Comparison of ENCODE assay signal across 23 mouse cellular contexts in genomic region chr15:83007346-83007920, GRCm38 (mm10). TPM values are rescaled to one million over a fixed set of nuclear protein-coding genes. Genes with fewer than 3 reads are reported as not detected.
DNase-seq lines count a peak whose midpoint lies in the region; ATAC-seq lines count a peak whose summit lies in the region.
"Had no signal": no experiment of that assay in that cellular context is flagged by ENCODE, and none has a peak within 500 bp of the region (broad histone marks: within the 10 kb centered on the region; RNA-seq: fewer than 3 reads in every experiment).

No protein-coding gene starts in this region.

- H3K27ac ChIP-seq in liver, embryonic 11.5 days (ENCODE audit: low read depth, low read length) = no peak overlapping the region
- H3K27ac ChIP-seq in liver, embryonic 12.5 days = no peak overlapping the region
- H3K27ac ChIP-seq in stomach, embryonic 15.5 days = no peak overlapping the region
- no peak overlapping the region for H3K27ac ChIP-seq in hindbrain, embryonic 10.5 days
- H3K27ac ChIP-seq: embryonic facial prominence, embryonic 12.5 days; heart, embryonic 13.5 days; hindbrain, embryonic 14.5 days; limb, embryonic 12.5 days; midbrain, embryonic 12.5 days; neural tube, embryonic 12.5 days had no signal

- H3K4me1 ChIP-seq in liver, embryonic 11.5 days (replicated peaks; ENCODE audit: control insufficient read depth, insufficient read depth, low read length) = peaks cover 10% of the 10 kb centered on the region
- H3K4me1 ChIP-seq in liver, embryonic 12.5 days = peaks cover 22% of the 10 kb centered on the region
- H3K4me1 ChIP-seq in stomach, embryonic 15.5 days = peaks cover 34% of the 10 kb centered on the region
- H3K4me1 ChIP-seq in hindbrain, embryonic 10.5 days (replicated peaks) = peaks cover 45% of the 10 kb centered on the region

- no peak for DNase-seq in liver, embryonic 11.5 days (ENCODE audit: low spot score)
- DNase-seq in liver (no peak), NIH3T3 (ENCODE audit: low read depth) (peak; percentile 34)
- no peak for DNase-seq in hindbrain, embryonic 10.5 days (ENCODE audit: low spot score)
- no peak for DNase-seq in cerebellum, postnatal 25 days
- DNase-seq: adrenal gland, postnatal 36 days; cerebellum, adult 2 months; forebrain, postnatal 0 days; kidney, adult 8-10 months; kidney, postnatal 36 days; layer of hippocampus, adult 9-11 months; lung, postnatal 10 days; right cerebral cortex, postnatal 4 days; thymus, postnatal 4 days had no signal

- H3K9ac ChIP-seq in liver, embryonic 11.5 days (ENCODE audit: low read depth, low read length) = no peak overlapping the region
- H3K9ac ChIP-seq in liver, embryonic 12.5 days = no peak overlapping the region
- no peak overlapping the region for H3K9ac ChIP-seq in stomach, embryonic 15.5 days
- H3K9ac ChIP-seq: embryonic facial prominence, embryonic 12.5 days; forebrain, postnatal 0 days; heart, embryonic 13.5 days; hindbrain, embryonic 14.5 days; limb, embryonic 12.5 days; midbrain, embryonic 12.5 days; neural tube, embryonic 12.5 days had no signal

- no peaks in the 10 kb centered on the region for H3K27me3 ChIP-seq in liver, embryonic 11.5 days (replicated peaks; ENCODE audit: control insufficient read depth, insufficient read depth, low read length)
- H3K27me3 ChIP-seq in liver, embryonic 12.5 days (replicated peaks) = 0 out of 2 replicates have a peak, but pooled peaks cover under 1% of the 10 kb centered on the region
- no peaks in the 10 kb centered on the region for H3K27me3 ChIP-seq in stomach, embryonic 15.5 days (replicated peaks)
- H3K27me3 ChIP-seq in hindbrain, embryonic 10.5 days (ENCODE audit: insufficient read depth, poor library complexity, severe bottlenecking) = peaks cover 78% of the 10 kb centered on the region

- 0 out of 2 replicates have a peak overlapping the region, but pooled peaks have one; percentile 31 for H3K4me2 ChIP-seq in liver, embryonic 11.5 days
- peak overlapping the region; percentile 13 for H3K4me2 ChIP-seq in liver, embryonic 12.5 days
- H3K4me2 ChIP-seq in stomach, embryonic 15.5 days = peak overlapping the region; percentile 19
- H3K4me2 ChIP-seq: embryonic facial prominence, embryonic 12.5 days; heart, embryonic 13.5 days; hindbrain, embryonic 14.5 days; limb, embryonic 12.5 days; midbrain, embryonic 12.5 days; neural tube, embryonic 12.5 days had no signal

- H3K9me3 ChIP-seq in liver, embryonic 11.5 days (ENCODE audit: control insufficient read depth, low read length) = no peaks in the 10 kb centered on the region
- no peaks in the 10 kb centered on the region for H3K9me3 ChIP-seq in liver, embryonic 12.5 days (replicated peaks)
- no peaks in the 10 kb centered on the region for H3K9me3 ChIP-seq in stomach, embryonic 15.5 days
- no peaks in the 10 kb centered on the region for H3K9me3 ChIP-seq in hindbrain, embryonic 10.5 days
- H3K9me3 ChIP-seq: embryonic facial prominence, embryonic 12.5 days; heart, embryonic 13.5 days; limb, embryonic 12.5 days; midbrain, embryonic 12.5 days; neural tube, embryonic 12.5 days had no signal

- H3K4me3 ChIP-seq in liver, embryonic 11.5 days (ENCODE audit: low read depth, low read length) = no peak overlapping the region
- H3K4me3 ChIP-seq in liver, embryonic 12.5 days = no peak overlapping the region
- H3K4me3 ChIP-seq in stomach, embryonic 15.5 days (replicated peaks) = no peak overlapping the region
- H3K4me3 ChIP-seq in hindbrain, embryonic 10.5 days = no peak overlapping the region
- H3K4me3 ChIP-seq: embryonic facial prominence, embryonic 12.5 days; heart, embryonic 13.5 days; limb, embryonic 12.5 days; midbrain, embryonic 12.5 days; neural tube, embryonic 12.5 days had no signal

- no peak for ATAC-seq in liver, embryonic 11.5 days (replicated peaks; ENCODE audit: low FRiP score)
- no peak for ATAC-seq in liver, embryonic 12.5 days
- no peak for ATAC-seq in stomach, embryonic 15.5 days (ENCODE audit: insufficient read depth, low FRiP score, low read depth)
- no peak for ATAC-seq in erythroblast, adult 5-6 weeks (replicated peaks; ENCODE audit: low FRiP score, poor library complexity, severe bottlenecking)
- ATAC-seq: forebrain, postnatal 0 days had no signal

- H3K36me3 ChIP-seq in liver, embryonic 11.5 days (ENCODE audit: control insufficient read depth, insufficient read depth, low read length) = no peaks in the 10 kb centered on the region
- no peaks in the 10 kb centered on the region for H3K36me3 ChIP-seq in liver, embryonic 12.5 days
- no peaks in the 10 kb centered on the region for H3K36me3 ChIP-seq in stomach, embryonic 15.5 days
- no peaks in the 10 kb centered on the region for H3K36me3 ChIP-seq in hindbrain, embryonic 10.5 days
- H3K36me3 ChIP-seq: embryonic facial prominence, embryonic 12.5 days; heart, embryonic 13.5 days; limb, embryonic 12.5 days; midbrain, embryonic 12.5 days; neural tube, embryonic 12.5 days had no signal

- WGBS in liver, embryonic 11.5 days = 62% methylated on average over 15 of the region's 15 CpGs
- 59% methylated on average over 15 of the region's 15 CpGs for WGBS in liver, embryonic 12.5 days (ENCODE audit: insufficient replicate concordance)
- 28% methylated on average over 15 of the region's 15 CpGs for WGBS in stomach, embryonic 15.5 days
- 53% methylated on average over 15 of the region's 15 CpGs for WGBS in hindbrain, embryonic 10.5 days

RNA-seq across cellular contexts. Expression of gene Tcf20, which starts 19.8 kb away (rescaled TPM):
- 6.4 and 7.1 TPM in 2 replicates for polyA plus RNA-seq in liver, embryonic 11.5 days (2014; fragmentation: Nextera tagmentation; extraction: Ambion mirVana)
- polyA plus RNA-seq in liver, embryonic 12.5 days (2016; fragmentation: Nextera tagmentation; extraction: Ambion mirVana) = 3.9 and 4.0 TPM in 2 replicates
- polyA plus RNA-seq in stomach, embryonic 15.5 days (2015; fragmentation: Nextera tagmentation; extraction: Ambion mirVana) = 8.3 and 8.6 TPM in 2 replicates
- 20.5 and 22.1 TPM in 2 replicates for total RNA-seq in erythroblast, adult 5-6 weeks (2015; ENCODE audit: low replicate concordance)
- total RNA-seq in erythroblast, adult 5-6 weeks (2017; ENCODE audit: low replicate concordance) = 37.1 and 43.8 TPM in 2 replicates
- 6.7 and 6.9 TPM in 2 replicates for polyA plus RNA-seq in hindbrain, embryonic 10.5 days (2016; fragmentation: Nextera tagmentation; extraction: Ambion mirVana)

RNA-seq across cellular contexts. Expression of gene Nfam1, which starts 25.7 kb away (rescaled TPM):
- polyA plus RNA-seq in liver, embryonic 11.5 days (2014; fragmentation: Nextera tagmentation; extraction: Ambion mirVana) = 6.6 and 7.4 TPM in 2 replicates
- polyA plus RNA-seq in liver, embryonic 12.5 days (2016; fragmentation: Nextera tagmentation; extraction: Ambion mirVana) = 6.2 and 6.4 TPM in 2 replicates
- 5.6 and 5.9 TPM in 2 replicates for polyA plus RNA-seq in stomach, embryonic 15.5 days (2015; fragmentation: Nextera tagmentation; extraction: Ambion mirVana)
- total RNA-seq in erythroblast, adult 5-6 weeks (2015; ENCODE audit: low replicate concordance) = 26.3 and 27.6 TPM in 2 replicates
- 18.4 and 30.1 TPM in 2 replicates for total RNA-seq in erythroblast, adult 5-6 weeks (2017; ENCODE audit: low replicate concordance)
- 2.8 and 3.6 TPM in 2 replicates for polyA plus RNA-seq in hindbrain, embryonic 10.5 days (2016; fragmentation: Nextera tagmentation; extraction: Ambion mirVana)
